Mouse (Mus musculus) olfactory bulb, adult 2 months (tissue): Measurements from ENCODE around the gene Col17a1.

Source experiments
- CTCF ChIP-seq: fragments of 200-500 bp; IDR thresholded peaks from 2 replicates; pipeline ENCODE4 v1.5.1; 2012; ENCODE audit warnings: low read depth, mild to moderate bottlenecking, low read length, moderate library complexity; ENCODE audit not compliant: insufficient read depth
- POLR2A ChIP-seq: fragments of 200-500 bp; IDR thresholded peaks from 2 replicates; pipeline ENCODE4 v1.6.1; 2012; ENCODE audit warnings: mild to moderate bottlenecking, low read depth, low read length, moderate library complexity; ENCODE audit not compliant: insufficient read depth

DNA sequence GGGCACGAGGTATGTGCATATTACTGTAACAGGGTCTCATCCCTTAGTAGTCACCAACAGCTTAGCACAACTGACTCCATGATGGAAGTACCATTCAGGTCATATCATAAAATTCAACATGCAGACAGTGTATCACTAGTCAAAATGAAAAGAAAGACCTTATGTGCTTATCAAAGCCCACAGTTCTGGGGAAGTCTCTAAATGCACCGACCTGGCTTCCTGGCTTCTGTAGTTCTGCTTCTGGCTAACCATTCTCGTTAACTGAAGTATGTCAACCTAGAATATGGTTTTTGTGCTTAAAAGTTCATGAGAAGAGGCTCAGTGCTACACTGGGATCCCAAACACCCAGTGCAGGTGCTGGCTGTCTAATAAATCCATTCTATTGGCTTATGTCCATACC lies 27.3 kb upstream of the Col17a1 start:
- TF ChIP-seq POLR2A: no peak
- no peak for TF ChIP-seq CTCF
